Mouse (Mus musculus) hindbrain, embryonic 13.5 days (tissue): Measurements from ENCODE around the gene Gm10134. TPM values are rescaled to one million over a fixed set of nuclear protein-coding genes. Genes with fewer than 3 reads are reported as not detected.
A peak's percentile ranks its signal among the peaks of the same experiment; 100 is the strongest.
"Not testable (repeated sequence)": the region's sequence is repeated elsewhere in the genome, so short reads cannot be mapped to it uniquely, and the experiment has no call there.

Experiments used
- ATAC-seq: fragments of 200-750 bp; cut with Nextera tagmentation; 2 replicates; pipeline ENCODE4 v1.8.0; 2017; ENCODE audit warnings: moderate TSS enrichment; ENCODE audit not compliant: low FRiP score
- H3K27ac ChIP-seq: fragments of 300-500 bp; sonication (generic); 2 replicates; pipeline ENCODE4 v1.5.1; 2015; ENCODE audit warnings: inconsistent platforms, mild to moderate bottlenecking, moderate library complexity
- H3K27me3 ChIP-seq: fragments of 300-500 bp; sonication (generic); 2 replicates; pipeline ENCODE4 v1.6.1; 2015; ENCODE audit warnings: mild to moderate bottlenecking, inconsistent platforms
- H3K36me3 ChIP-seq: fragments of 300-500 bp; sonication (generic); 2 replicates; pipeline ENCODE4 v1.6.1; 2015; ENCODE audit warnings: mild to moderate bottlenecking, inconsistent platforms
- H3K4me1 ChIP-seq: fragments of 300-500 bp; sonication (generic); replicated peaks from 2 replicates; pipeline ENCODE4 v1.6.1; 2015; ENCODE audit warnings: inconsistent platforms
- H3K4me2 ChIP-seq: fragments of 300-500 bp; sonication (generic); 2 replicates; pipeline ENCODE4 v1.6.1; 2015; ENCODE audit warnings: inconsistent platforms, mild to moderate bottlenecking, moderate library complexity
- H3K4me3 ChIP-seq: fragments of 300-500 bp; sonication (generic); 2 replicates; pipeline ENCODE4 v1.5.1; 2015; ENCODE audit warnings: mild to moderate bottlenecking, inconsistent platforms
- H3K9ac ChIP-seq: fragments of 300-500 bp; sonication (generic); 2 replicates; pipeline ENCODE4 v1.6.1; 2015; ENCODE audit warnings: mild to moderate bottlenecking, inconsistent platforms
- H3K9me3 ChIP-seq: fragments of 300-500 bp; sonication (generic); 2 replicates; pipeline ENCODE4 v1.6.1; 2016; ENCODE audit warnings: inconsistent platforms
- WGBS: fragments of 180-500 bp; shearing (Covaris S2); methylation state at CpG from one replicate; pipeline ENCODE4 v1.1.7; 2015; 5-methylcytosine and 5-hydroxymethylcytosine counted together
- polyA plus RNA-seq: library from polyadenylated mRNA; unstranded; fragments of >200 nt; fragmentation: Nextera tagmentation; extraction: Ambion mirVana; gene quantifications from 2 replicates; pipeline ENCODE4 v1.2.1, GENCODE M21; 2015

The Gm10134 gene
- polyA plus RNA-seq = 2.1 and 3.6 TPM in 2 replicates

DNA sequence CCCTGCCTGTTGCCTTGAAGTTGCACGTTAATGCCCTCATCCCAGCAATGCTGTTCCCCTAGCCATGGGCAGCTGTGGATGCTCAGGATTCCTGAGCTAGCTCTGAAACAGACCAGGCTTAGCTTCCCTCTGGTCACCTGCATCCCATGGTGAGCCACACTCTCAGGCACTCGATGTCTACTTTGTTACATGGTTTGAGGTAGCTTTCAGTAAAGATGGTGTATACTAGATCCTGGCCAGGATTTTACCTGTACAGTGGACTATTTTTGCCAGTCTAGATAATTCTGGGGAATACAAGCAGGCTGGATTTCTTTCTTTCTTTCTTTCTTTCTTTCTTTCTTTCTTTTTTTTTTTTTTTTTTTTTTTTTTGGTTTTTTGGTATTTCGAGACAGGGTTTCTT, at the start of gene Gm10134:
Gene Gm10134, plus strand, starts transcription at position 301 of the 400 bp plus-strand sequence.
- H3K36me3 ChIP-seq = no peaks in the 10 kb centered on the region
- H3K27ac ChIP-seq = no peak within 1 kb of the TSS
- 0 out of 2 replicates have a peak, but pooled peaks cover 13% of the 10 kb centered on the region for H3K27me3 ChIP-seq
- H3K9ac ChIP-seq = no peak within 1 kb of the TSS
- H3K4me1 ChIP-seq = no peaks in the 10 kb centered on the region
- H3K9me3 ChIP-seq = no peaks in the 10 kb centered on the region
- WGBS = 81% methylated on average over 3 of the region's 3 CpGs
- ATAC-seq = no peak
- no peak within 1 kb of the TSS for H3K4me2 ChIP-seq
- H3K4me3 ChIP-seq = no peak within 1 kb of the TSS

DNA sequence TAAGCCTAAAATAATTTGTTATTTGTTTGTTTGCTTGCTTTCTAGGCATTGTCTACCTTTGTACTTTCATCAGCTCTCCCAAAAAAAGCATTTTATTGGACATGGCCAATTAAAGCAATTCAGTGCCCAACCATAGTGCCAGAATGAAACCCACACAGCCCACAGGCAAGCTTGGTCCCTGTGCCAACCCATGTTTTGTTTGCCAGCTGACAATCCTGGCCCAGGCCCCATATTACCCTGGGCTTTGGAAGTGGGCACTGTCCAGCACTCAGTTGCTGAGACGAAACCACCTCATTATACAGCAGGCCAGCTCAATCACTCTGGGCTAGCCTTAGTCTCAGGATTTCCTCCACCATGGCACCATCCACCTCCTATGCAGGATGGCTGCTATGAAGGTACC, 49.3 kb upstream of the Gm10134 start:
- no peaks in the 10 kb centered on the region for H3K4me1 ChIP-seq
- no peak overlapping the region for H3K27ac ChIP-seq
- H3K4me2 ChIP-seq = no peak overlapping the region
- H3K36me3 ChIP-seq = peaks cover 38% of the 10 kb centered on the region
- 75% methylated on average over 1 of the region's 1 CpGs for WGBS
- no peaks in the 10 kb centered on the region for H3K9me3 ChIP-seq
- H3K4me3 ChIP-seq = no peak overlapping the region
- H3K9ac ChIP-seq = no peak overlapping the region
- H3K27me3 ChIP-seq = no peaks in the 10 kb centered on the region
- no peak for ATAC-seq

DNA sequence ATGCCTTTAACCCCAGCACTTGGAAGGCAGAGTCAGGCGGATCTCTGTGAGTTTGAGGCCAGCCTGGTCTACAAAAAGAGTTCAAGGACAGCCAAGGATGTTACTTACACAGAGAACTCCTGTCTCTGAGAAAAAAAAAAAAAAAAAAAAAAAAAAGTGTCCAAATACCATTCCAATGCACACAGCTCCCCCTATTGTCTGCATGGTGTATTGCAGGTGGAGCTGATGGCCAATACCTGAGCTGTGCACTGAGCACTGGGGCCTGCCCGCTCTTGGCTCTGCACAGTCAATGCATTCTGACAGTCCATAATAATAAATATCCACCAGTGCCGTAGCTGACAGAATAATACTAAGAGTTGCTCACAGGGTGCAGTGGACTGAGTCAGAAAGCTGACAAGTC, 42.0 kb upstream of the Gm10134 start:
- no peak for ATAC-seq
- Histone ChIP-seq H3K4me1 (peaks cover 17% of the 10 kb centered on the region), H3K36me3 (no peaks in the 10 kb centered on the region), H3K9me3 (no peaks in the 10 kb centered on the region), H3K27me3 (peaks cover 13% of the 10 kb centered on the region; the same call in 1 of the 2 replicates), H3K27ac (no peak overlapping the region), H3K4me2 (no peak overlapping the region), H3K9ac (no peak overlapping the region), H3K4me3 (no peak overlapping the region)
- WGBS = 33% methylated on average over 3 of the region's 3 CpGs

DNA sequence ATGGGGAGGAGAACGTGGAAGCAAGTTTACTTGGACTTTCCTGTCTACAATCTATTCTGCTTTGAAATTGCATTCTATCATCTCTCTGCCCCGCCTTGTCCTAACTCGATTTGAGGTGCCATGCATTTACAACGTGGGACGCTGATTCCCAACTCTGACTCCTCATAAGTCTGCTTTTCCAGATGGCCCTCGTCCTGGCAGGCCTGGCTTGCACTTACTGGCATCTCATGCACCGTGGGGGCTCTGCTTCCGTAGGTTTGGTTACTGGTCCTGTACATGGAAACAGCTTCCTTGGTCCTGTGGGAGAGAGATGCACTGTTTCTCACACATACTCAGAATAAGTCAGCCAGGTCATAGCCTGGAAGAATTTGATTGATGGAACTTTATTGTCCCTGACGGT, 41.0 kb upstream of the Gm10134 start:
- Histone ChIP-seq H3K27ac (no peak overlapping the region), H3K4me1 (peaks cover 23% of the 10 kb centered on the region), H3K36me3 (peaks cover 9% of the 10 kb centered on the region), H3K9ac (no peak overlapping the region), H3K4me3 (no peak overlapping the region), H3K9me3 (no peaks in the 10 kb centered on the region), H3K4me2 (no peak overlapping the region), H3K27me3 (peaks cover 13% of the 10 kb centered on the region; the same call in 1 of the 2 replicates)
- no peak for ATAC-seq
- 73% methylated on average over 9 of the region's 9 CpGs for WGBS

DNA sequence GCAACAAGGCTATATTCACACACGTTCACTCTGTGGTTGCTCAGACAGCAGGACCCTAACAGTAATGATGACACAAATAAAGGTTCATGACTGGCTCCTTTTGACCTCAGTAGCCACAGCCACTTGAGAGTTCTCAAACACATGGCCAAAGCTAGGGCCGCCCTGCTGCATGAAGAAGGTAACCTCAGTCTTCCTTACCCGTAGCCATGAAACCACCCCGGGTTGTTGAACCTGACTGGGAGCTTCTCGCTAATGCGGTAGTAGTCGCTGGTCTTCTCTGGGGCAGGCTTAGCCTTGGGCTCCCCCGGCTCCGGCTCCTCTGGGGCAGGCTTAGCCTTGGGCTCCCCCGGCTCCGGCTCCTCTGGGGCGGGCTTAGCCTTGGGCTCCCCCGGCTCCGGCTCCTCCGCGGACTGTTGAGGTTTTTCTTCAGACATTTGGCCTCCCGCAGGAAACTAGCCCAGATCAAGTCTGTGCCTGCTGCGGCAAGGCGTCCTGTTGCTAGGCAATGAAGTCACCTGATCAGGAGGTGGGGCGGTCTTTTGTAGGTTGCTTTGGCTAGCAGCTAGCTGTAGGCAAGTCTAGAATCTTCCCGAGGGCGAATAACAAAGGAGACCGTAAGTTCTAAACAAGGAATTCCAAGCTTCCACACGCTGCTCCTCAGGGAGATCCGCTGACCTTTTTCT, 39.9 kb upstream of the Gm10134 start, which contains the start of gene 1700007K13Rik:
Gene 1700007K13Rik, minus strand, starts transcription at position 497 of the 683 bp plus-strand sequence.
- Histone ChIP-seq H3K4me3 (peak within 1 kb of the TSS; percentile 29), H3K27me3 (peaks cover 13% of the 10 kb centered on the region; the same call in 1 of the 2 replicates), H3K9ac (peak within 1 kb of the TSS; percentile 55), H3K27ac (no peak within 1 kb of the TSS), H3K36me3 (peaks cover 20% of the 10 kb centered on the region), H3K9me3 (no peaks in the 10 kb centered on the region), H3K4me2 (peak within 1 kb of the TSS; percentile 53), H3K4me1 (peaks cover 23% of the 10 kb centered on the region)
- ATAC-seq = peak; percentile 58
- 4% methylated on average over 25 of the region's 25 CpGs for WGBS

DNA sequence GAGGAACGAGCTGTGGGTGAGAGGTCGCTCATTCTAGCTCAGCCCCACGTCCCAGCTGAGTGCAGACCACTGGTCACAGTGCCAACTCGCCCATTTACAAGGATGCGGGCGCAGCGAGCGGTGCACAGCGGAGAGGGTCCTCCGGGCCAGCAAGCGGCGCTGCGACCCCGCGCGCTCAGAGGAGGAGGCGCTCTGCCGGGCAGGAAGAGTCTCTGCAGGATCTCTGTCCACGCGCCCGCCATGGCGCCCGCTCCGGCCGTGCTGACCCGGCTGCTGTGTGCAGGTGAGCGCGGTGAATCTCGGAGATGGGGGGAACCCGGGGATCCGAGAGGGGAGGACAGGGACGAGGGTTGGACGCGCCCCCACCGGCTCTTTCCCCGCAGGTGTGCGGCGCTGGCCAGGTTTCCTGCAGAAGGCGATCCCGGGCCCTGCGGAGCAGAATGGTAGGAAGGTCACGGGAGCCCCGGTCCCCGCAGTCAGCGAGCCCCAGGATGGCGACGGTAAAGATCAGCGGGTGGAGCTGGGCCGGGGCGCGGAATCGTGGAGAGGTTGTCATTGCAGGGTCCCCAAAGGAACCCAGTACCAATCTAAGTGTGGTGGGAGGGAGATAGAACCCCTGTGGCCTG, 37.9 kb upstream of the Gm10134 start, which contains the start of gene Mrps2:
Gene Mrps2, plus strand, starts transcription at position 207 of the 626 bp plus-strand sequence.
- H3K27ac ChIP-seq = peak within 1 kb of the TSS; percentile 55; the same call in 1 of the 2 replicates
- H3K9me3 ChIP-seq = peaks cover 3% of the 10 kb centered on the region; the same call in 1 of the 2 replicates
- H3K4me2 ChIP-seq = peak within 1 kb of the TSS; percentile 86
- peak; percentile 86 for ATAC-seq
- H3K9ac ChIP-seq = peak within 1 kb of the TSS; percentile 96
- WGBS = under 1% methylated on average over 52 of the region's 52 CpGs
- peaks cover 23% of the 10 kb centered on the region for H3K4me1 ChIP-seq
- H3K4me3 ChIP-seq = peak within 1 kb of the TSS; percentile 97
- H3K36me3 ChIP-seq = peaks cover 39% of the 10 kb centered on the region
- peaks cover 13% of the 10 kb centered on the region; the same call in 1 of the 2 replicates for H3K27me3 ChIP-seq

DNA sequence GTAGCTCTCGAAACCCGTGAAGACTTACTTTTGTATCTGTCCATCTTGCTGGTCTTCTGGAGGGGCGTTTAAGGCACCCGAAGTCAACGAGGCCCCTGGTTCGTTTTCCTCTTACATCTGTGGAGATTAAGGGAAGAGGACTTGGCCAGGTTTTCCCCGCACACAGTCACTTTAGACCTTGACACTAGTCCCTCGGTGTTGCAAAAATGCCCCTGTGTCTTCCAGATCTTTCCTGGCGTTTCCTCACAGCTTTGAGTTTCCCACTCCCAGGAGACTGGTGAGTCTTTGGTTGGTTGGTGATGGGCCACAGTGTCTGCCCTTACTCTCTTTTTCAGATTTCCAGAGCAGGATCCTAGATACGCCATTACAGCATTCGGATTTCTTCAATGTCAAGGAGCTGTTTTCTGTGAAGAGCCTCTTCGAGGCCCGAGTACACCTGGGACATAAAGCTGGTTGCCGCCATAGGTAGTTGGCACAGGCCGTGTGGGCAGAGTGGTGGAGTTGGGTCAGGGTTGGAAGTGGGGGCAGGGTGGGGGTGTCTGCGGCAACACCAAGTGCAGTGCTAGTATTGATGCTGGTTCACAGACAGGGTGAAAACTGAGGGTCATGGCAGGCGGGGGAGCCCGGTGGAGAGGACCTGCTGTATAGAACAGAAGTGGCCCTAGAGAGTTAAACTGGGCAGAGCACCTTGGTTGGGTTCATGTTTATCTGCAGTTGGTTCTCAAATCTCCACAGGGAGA, 37.2 kb upstream of the Gm10134 start:
- 55% methylated on average over 18 of the region's 18 CpGs for WGBS
- Histone ChIP-seq H3K27ac (no peak overlapping the region), H3K4me2 (peak overlapping the region; percentile 86), H3K9ac (peak overlapping the region; percentile 96), H3K4me1 (peaks cover 23% of the 10 kb centered on the region), H3K36me3 (peaks cover 45% of the 10 kb centered on the region), H3K27me3 (peaks cover 13% of the 10 kb centered on the region; the same call in 1 of the 2 replicates), H3K4me3 (peak overlapping the region; percentile 97), H3K9me3 (peaks cover 4% of the 10 kb centered on the region; the same call in 1 of the 2 replicates)
- no peak for ATAC-seq

DNA sequence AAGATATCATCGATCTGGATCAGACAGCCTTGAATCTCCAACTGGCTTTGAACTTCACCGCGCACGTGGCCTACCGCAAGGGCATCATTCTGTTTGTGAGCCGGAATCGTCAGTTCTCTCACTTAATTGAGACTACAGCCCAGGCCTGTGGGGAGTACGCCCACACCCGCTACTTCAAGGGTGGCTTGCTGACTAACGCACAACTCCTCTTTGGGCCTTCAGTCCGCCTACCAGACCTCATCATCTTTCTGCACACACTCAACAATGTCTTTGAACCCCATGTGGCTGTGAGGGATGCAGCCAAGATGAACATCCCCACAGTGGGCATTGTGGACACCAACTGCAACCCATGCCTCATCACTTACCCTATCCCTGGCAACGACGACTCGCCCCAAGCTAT, 36.4 kb upstream of the Gm10134 start:
- no peak for ATAC-seq
- H3K4me1 ChIP-seq = peaks cover 23% of the 10 kb centered on the region
- peaks cover 4% of the 10 kb centered on the region; the same call in 1 of the 2 replicates for H3K9me3 ChIP-seq
- peaks cover 45% of the 10 kb centered on the region for H3K36me3 ChIP-seq
- H3K4me2 ChIP-seq = no peak overlapping the region
- no peak overlapping the region for H3K9ac ChIP-seq
- H3K27ac ChIP-seq = no peak overlapping the region
- no peak overlapping the region for H3K4me3 ChIP-seq
- 99% methylated on average over 14 of the region's 14 CpGs for WGBS
- peaks cover 12% of the 10 kb centered on the region; the same call in 1 of the 2 replicates for H3K27me3 ChIP-seq

DNA sequence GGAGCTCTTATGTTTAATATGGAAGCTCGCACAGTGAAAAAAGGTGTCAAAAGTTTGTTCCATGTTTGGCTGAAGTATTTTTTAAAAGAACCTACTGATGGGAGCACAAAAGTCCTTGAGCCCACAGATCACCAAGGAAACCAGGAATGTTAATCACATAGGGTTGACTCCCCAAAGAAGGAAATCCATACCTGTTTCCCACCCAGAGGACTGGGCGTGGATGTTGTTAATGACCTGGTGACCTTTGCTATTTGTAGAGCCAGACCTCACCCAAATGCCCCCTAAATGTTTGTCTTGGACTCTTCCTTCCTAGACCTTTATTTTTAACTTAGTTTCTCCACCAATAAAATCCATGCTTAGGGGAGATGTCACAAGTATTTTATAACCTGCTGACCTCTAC, 35.3 kb upstream of the Gm10134 start:
- Histone ChIP-seq H3K27ac (no peak overlapping the region), H3K4me1 (peaks cover 23% of the 10 kb centered on the region), H3K4me3 (no peak overlapping the region), H3K4me2 (no peak overlapping the region), H3K9me3 (peaks cover 4% of the 10 kb centered on the region; the same call in 1 of the 2 replicates), H3K27me3 (peaks cover 3% of the 10 kb centered on the region; the same call in 1 of the 2 replicates), H3K9ac (no peak overlapping the region), H3K36me3 (peaks cover 45% of the 10 kb centered on the region)
- 97% methylated on average over 2 of the region's 2 CpGs for WGBS
- no peak for ATAC-seq

DNA sequence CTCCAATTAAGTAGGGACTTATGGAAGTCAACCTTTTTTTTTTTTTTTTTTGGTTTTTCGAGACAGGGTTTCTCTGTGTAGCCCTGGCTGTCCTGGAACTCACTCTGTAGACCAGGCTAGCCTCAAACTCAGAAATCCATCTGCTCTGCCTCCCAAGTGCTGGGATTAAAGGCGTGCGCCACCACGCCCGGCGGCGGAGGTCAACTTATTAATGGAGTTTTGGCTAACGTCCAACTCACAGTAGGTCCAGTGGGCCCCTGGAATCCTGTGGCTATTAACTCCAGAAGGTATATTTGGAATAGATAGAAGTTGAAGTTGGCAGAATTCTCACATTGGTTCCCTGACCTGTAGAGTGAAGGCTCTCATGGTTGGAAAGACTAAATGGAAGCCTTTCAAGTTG, 33.9 kb upstream of the Gm10134 start:
- Histone ChIP-seq H3K36me3 (peaks cover 45% of the 10 kb centered on the region), H3K4me1 (peaks cover 13% of the 10 kb centered on the region)
- 95% methylated on average over 8 of the region's 8 CpGs for WGBS
- H3K9ac ChIP-seq, H3K27me3 ChIP-seq, H3K9me3 ChIP-seq, H3K4me2 ChIP-seq, ATAC-seq, H3K4me3 ChIP-seq, H3K27ac ChIP-seq: not testable (repeated sequence)

DNA sequence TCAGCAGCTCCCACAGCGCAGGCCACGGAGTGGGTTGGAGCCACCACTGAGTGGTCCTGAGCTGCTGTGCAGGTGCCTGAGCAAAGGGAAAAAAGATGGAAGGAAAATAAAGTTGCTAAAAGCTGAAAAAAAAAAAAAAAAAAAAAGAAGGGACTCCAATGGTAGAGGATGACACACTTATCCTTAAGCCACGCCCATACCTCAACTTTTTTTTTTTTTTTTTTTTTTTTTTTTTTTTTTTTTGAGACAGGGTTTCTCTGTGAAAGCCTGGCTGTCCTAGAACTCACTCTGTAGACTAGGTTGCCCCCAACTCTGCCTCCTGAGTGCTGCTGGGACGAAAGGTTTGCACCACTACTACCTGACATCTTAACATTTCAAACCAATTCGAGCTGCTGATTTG, 27.9 kb upstream of the Gm10134 start:
- WGBS = 96% methylated on average over 5 of the region's 5 CpGs

More for the DNA sequence above, 27.9 kb upstream of the Gm10134 start:
- not testable (repeated sequence) for H3K9me3 ChIP-seq, H3K9ac ChIP-seq, H3K27me3 ChIP-seq, H3K27ac ChIP-seq, ATAC-seq, H3K4me2 ChIP-seq, H3K4me1 ChIP-seq, H3K4me3 ChIP-seq, H3K36me3 ChIP-seq
